16 mouse cellular contexts compared by ENCODE assay signal in the genomic region with DNA sequence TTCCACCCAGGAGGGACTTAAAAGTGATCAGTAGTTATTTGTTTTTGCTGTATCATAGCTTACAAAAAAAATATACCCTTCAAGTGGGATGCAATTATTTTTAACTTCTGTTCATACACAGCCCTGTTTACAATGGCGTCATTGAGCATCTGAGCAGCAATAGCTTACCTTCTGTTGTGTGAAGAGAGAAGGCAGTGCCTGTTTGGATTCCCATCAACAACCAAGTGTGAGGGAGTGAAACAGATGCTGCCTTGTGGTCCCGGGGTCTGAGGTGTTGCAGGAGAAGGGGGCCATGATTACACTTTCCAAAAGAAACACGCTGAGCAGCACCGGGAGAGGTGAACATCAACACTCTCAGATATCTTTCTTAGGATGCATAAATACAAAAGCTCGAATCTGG.
"Had no signal": no experiment of that assay in that cellular context is flagged by ENCODE, and none has a peak within 500 bp of the region (broad histone marks: within the 10 kb centered on the region; RNA-seq: fewer than 3 reads in every experiment).

No protein-coding gene starts in this region.

- H3K4me3 ChIP-seq: kidney, embryonic 15.5 days; left cerebral cortex, adult 2 months; limb, embryonic 15.5 days; liver, embryonic 12.5 days; megakaryocyte, embryonic 14.5 days; midbrain, embryonic 15.5 days; neural tube, embryonic 12.5 days had no signal

- H3K4me2 ChIP-seq: kidney, embryonic 15.5 days; limb, embryonic 15.5 days; liver, embryonic 12.5 days; lung, embryonic 14.5 days; midbrain, embryonic 11.5 days; midbrain, embryonic 15.5 days; neural tube, embryonic 12.5 days had no signal

- H3K4me1 ChIP-seq: kidney, embryonic 15.5 days; limb, embryonic 15.5 days; liver, embryonic 12.5 days; megakaryocyte, embryonic 14.5 days; midbrain, embryonic 15.5 days; neural tube, embryonic 12.5 days had no signal

- H3K27ac ChIP-seq: kidney, embryonic 15.5 days; left cerebral cortex, adult 2 months; limb, embryonic 15.5 days; liver, embryonic 12.5 days; macrophage; midbrain, embryonic 15.5 days; neural tube, embryonic 12.5 days had no signal

- H3K36me3 ChIP-seq: kidney, embryonic 15.5 days; limb, embryonic 15.5 days; liver, embryonic 12.5 days; midbrain, embryonic 15.5 days; neural tube, embryonic 12.5 days had no signal

- ATAC-seq: intestine, embryonic 16.5 days; liver, embryonic 12.5 days; midbrain, embryonic 15.5 days had no signal

- H3K27me3 ChIP-seq: kidney, embryonic 15.5 days; limb, embryonic 15.5 days; liver, embryonic 12.5 days; megakaryocyte, embryonic 14.5 days; midbrain, embryonic 15.5 days; neural tube, embryonic 12.5 days had no signal

- DNase-seq: kidney, adult 2 months; kidney, postnatal 14 days; lung, postnatal 10 days; right cerebral cortex, postnatal 4 days; spleen, adult 18-20 months had no signal

- H3K9me3 ChIP-seq: kidney, embryonic 15.5 days; limb, embryonic 15.5 days; liver, embryonic 12.5 days; midbrain, embryonic 15.5 days; neural tube, embryonic 12.5 days had no signal

- H3K9ac ChIP-seq: kidney, embryonic 15.5 days; limb, embryonic 15.5 days; liver, embryonic 12.5 days; lung, embryonic 14.5 days; midbrain, embryonic 15.5 days; neural tube, embryonic 12.5 days had no signal
